Mouse (Mus musculus) kidney, postnatal 14 days (tissue): ENCODE results near the gene Serpine1.
"Not testable (repeated sequence)": the region's sequence is repeated elsewhere in the genome, so short reads cannot be mapped to it uniquely, and the experiment has no call there.

Experiments
- DNase-seq: peaks from one replicate; pipeline ENCODE4 v3.0.0; 2022; ENCODE audit warnings: mixed read lengths

The Serpine1 gene

DNA sequence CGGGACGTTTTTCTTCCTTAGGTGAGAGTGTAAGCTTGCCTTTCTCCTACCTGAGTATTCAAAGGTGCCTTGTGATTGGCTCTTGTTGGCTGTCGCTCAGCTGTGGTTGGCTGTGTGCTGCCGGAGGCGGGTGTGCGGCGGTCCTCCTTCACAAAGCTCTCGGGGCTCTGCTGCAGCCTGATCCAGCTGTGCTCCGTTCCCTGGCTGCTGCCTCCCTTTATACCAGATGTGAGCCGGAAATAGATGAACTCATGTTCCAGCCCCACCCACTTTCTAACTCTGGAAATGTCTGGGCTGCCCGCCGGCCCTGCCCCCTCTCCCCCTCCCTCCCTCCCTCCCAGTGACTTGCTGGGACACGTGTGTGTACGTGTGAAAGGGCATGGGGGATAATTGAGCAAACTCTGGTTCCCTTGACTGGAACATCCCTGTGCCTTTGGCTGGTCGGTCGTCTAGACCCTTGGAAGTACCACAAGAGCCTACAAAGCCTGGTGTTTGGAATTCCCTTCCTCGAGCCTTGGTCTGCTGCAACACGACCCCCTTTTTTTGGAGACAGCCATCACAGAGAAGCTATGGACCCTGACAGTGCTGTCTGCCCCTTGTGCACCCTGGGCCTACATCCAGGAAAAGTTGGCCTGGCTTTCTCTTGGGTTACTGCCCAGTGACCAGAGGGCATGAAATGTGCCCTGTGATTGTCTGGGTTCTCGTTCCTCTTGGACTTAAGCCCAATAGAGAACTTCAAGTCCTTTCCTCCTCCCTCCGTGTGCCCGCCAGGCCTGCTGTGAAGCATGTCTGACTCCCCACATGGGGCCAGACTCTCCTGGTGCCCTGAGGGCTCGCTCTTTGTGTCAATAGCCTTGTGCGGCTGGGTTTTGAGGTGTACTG lies at the start of gene Serpine1:
Serpine1 (minus strand) TSS at position 190 of the 882 bp plus-strand sequence.
- DNase-seq = peak; percentile 92

GRCm38 (mm10) chr5:137121280-137121679 lies 49.2 kb upstream of the Serpine1 start:
- DNase-seq = no peak

- no peak for DNase-seq
Measured at GRCm38 (mm10) chr5:137118878-137119277, 46.8 kb upstream of the Serpine1 start.

DNA sequence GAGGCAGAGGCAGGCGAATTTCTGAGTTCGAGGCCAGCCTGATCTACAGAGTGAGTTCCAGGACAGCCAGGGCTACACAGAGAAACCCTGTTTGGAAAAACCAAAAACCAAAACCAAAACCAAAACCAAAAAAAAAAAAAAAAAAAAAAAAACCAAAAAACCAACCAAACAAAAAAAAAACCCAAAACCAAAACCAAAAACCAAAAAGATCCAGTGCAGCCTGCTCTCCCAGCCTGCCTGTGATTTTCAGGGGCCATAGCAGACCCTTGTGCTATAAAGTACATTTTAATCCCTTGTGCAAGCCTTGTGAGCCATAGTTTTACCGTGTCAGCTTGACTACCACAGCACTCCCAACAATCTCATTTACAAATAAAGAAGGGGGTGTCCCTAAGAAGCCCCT lies 45.9 kb upstream of the Serpine1 start:
- DNase-seq = not testable (repeated sequence)

GRCm38 (mm10) chr5:137116987-137117386 lies 44.9 kb upstream of the Serpine1 start:
- DNase-seq = no peak

GRCm38 (mm10) chr5:137115866-137116847 lies 44.1 kb upstream of the Serpine1 start, which contains the start of gene Trim56:
Trim56 (minus strand) TSS chr5:137116209.
- DNase-seq = peak; percentile 87

GRCm38 (mm10) chr5:137114891-137115561 lies 43.0 kb upstream of the Serpine1 start:
- no peak for DNase-seq

GRCm38 (mm10) chr5:137111542-137112408 lies 39.7 kb upstream of the Serpine1 start:
- no peak for DNase-seq

GRCm38 (mm10) chr5:137110863-137111262 lies 38.8 kb upstream of the Serpine1 start:
- no peak for DNase-seq

DNA sequence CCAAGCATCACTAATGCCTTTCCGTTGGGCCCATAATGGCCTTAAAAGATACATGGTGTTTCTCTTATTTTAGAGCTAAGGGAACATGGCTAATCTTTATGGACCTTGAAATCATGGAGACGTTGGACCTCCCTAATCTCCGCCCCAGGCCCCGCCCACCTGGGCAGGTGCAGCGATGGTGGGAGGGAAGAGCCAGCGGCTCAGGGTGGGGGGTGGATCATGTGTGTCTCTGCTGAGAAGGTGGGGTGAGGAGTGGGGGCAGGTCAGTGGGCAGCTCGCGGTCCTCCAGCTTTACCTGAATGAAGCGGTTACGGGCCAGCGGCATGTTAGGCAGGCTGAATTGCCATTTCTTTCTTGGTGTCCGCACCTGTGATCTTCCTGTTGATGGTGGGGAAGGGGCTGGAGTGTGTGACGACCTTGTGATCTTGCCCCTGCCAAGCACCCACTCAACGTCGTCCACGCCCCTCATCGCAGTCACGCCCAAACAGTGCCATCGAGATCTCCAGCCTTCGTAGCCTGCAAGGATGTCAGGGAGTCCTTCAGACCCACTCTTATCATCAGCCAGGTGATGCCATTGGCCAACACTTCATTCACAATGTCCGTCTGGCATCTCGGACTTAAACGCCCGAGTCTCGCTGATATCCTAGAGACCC lies 38.0 kb upstream of the Serpine1 start:
- DNase-seq = peak; percentile 52

- no peak for DNase-seq
Measured at GRCm38 (mm10) chr5:137108111-137108510, 36.0 kb upstream of the Serpine1 start.

DNA sequence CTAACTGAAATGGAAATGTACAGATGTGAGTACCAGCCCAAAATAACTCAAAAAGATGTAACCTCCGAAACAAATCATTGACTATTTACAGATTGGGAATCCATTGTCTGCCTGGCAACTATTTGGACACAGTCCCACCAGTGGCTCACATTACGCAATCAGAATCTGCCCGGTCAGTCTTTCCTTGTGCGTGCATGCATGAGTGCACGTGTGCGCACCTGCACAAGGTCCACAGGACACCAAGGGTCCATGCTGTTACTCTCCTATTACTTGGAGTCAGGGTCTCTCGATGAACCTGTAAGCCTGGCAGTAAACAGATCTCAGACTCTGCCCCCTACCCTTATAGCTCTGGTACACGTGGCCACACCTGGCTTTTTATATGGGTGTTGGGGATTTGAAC lies 35.6 kb upstream of the Serpine1 start:
- DNase-seq = peak; percentile 72

DNA sequence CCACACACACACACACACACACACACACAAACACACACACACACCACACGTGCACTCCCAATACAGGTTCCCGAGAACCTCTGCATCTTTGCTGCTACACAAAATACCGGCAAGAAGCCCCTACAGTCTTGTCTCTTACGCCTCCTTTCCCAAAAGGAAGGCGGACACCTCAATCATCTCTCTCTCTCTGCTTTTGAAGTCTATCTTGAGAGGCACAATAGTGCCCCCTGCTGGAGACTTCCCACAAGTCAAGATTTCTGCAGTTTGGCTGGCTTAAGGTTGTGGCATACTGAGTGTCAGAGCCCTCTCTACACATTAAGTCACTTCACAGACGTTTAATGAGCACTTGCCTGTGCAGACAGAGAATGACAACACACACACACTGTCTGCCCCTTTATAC lies 35.0 kb upstream of the Serpine1 start:
- DNase-seq = peak; percentile 86

- DNase-seq = peak; percentile 75
Measured at GRCm38 (mm10) chr5:137106434-137106833, 34.4 kb upstream of the Serpine1 start.

GRCm38 (mm10) chr5:137103969-137104368 lies 31.9 kb upstream of the Serpine1 start:
- DNase-seq = no peak

DNA sequence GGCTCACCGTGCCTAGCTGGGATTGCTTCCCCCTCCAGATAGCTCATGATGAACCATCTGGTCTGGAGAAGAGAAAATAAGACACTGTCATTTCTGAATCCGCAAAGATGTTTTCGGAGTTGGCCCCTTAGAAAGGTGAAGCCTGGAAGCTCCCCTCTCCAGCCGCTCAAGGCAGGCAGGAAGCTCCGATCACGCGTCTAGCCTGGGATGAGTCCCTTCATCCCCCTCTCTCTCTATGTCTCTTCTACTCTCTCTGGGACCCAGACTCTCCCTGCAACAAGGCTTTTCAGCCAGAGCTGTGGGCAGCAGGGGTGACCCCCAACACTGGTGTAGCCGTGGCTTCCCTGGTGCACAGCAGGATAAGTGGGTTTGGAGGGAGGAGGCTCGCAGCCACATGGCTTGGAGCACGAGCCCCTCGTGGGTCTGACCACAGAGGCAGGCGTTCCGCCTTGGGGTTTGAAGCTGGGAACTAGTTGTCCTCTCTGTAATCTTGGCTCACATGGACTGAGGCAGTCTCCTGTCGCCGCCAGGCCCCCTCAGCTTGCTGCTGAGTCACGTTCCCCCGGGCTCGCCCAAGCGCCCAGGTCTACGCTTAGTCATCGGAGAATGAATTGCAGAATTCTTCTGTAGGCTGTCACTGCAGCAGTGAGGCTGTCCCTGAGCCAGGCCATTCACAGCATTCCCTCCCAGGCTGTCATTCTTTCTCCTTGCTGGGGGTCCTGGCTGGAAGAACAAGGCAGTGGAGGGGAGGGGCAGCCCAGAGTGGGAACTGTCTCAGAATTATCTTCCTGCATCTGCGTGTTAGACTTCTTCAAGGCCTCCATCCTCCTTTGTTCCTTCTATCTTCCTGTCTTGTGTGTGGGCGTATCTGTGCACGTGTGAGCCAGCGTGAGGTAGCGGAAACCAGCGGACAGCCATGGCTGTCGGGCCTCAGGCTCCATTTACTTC lies 30.8 kb upstream of the Serpine1 start:
- DNase-seq = no peak

GRCm38 (mm10) chr5:137102078-137102477 lies 30.0 kb upstream of the Serpine1 start:
- no peak for DNase-seq

GRCm38 (mm10) chr5:137100660-137101059 lies 28.6 kb upstream of the Serpine1 start:
- DNase-seq = no peak

- no peak for DNase-seq
Measured at GRCm38 (mm10) chr5:137098418-137098817, 26.4 kb upstream of the Serpine1 start.

DNA sequence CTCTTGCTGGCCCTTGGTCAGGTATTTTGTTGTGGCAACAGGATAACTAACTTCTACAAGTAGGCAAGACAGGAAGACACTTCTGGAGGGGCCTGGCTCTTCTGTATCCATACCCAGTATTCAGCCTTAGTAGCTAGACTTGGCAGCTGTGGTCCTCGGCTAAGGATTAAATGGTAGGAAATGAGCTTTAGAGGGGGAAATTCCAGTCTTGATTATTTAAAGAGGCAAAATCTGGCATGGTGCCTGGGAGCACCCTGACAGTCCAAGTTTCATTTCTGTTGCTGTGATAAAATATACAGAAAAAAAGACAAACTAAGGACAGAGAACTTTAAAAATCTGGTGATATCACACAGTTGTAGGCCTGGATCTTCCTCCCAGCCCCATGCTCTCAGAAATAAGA lies 24.0 kb upstream of the Serpine1 start:
- peak; percentile 83 for DNase-seq
